Mouse (Mus musculus) embryonic facial prominence, embryonic 11.5 days (tissue): Measurements from ENCODE around the gene Pltp. TPM values are rescaled to one million over a fixed set of nuclear protein-coding genes. Genes with fewer than 3 reads are reported as not detected.
A peak's percentile ranks its signal among the peaks of the same experiment; 100 is the strongest.

Experiments used
- ATAC-seq: fragments of 200-750 bp; cut with Nextera tagmentation; replicated peaks from 2 replicates; pipeline ENCODE4 v1.8.0; 2017; ENCODE audit warnings: low read depth; ENCODE audit not compliant: insufficient number of reproducible peaks, low FRiP score, low TSS enrichment
- DNase-seq: peaks from one replicate; pipeline ENCODE4 v3.0.0-alpha.2; 2015; ENCODE audit warnings: low spot score
- H3K27ac ChIP-seq: fragments of 300-500 bp; sonication (generic); replicated peaks from 2 replicates; pipeline ENCODE4 v1.5.1; 2014; ENCODE audit warnings: mild to moderate bottlenecking, low read depth, low read length, control low read depth
- H3K27me3 ChIP-seq: fragments of 300-500 bp; sonication (generic); 2 replicates; pipeline ENCODE4 v1.6.1; 2014; ENCODE audit warnings: mild to moderate bottlenecking, low read length, moderate library complexity, mixed read lengths; ENCODE audit not compliant: control insufficient read depth, insufficient read depth
- H3K36me3 ChIP-seq: fragments of 300-500 bp; sonication (generic); replicated peaks from 2 replicates; pipeline ENCODE4 v1.6.1; 2014; ENCODE audit warnings: low read depth, mild to moderate bottlenecking, low read length, moderate library complexity, mixed read lengths; ENCODE audit not compliant: control insufficient read depth, insufficient read depth
- H3K4me1 ChIP-seq: fragments of 300-500 bp; sonication (generic); 2 replicates; pipeline ENCODE4 v1.6.1; 2014; ENCODE audit warnings: low read length, mixed read lengths; ENCODE audit not compliant: control insufficient read depth, insufficient read depth
- H3K4me2 ChIP-seq: fragments of 300-500 bp; sonication (generic); 2 replicates; pipeline ENCODE4 v1.6.1; 2014; ENCODE audit warnings: low read depth, mild to moderate bottlenecking, control low read depth, low read length, moderate library complexity
- H3K4me3 ChIP-seq: fragments of 300-500 bp; sonication (generic); 2 replicates; pipeline ENCODE4 v1.5.1; 2014; ENCODE audit warnings: low read depth, low read length, control low read depth
- H3K9ac ChIP-seq: fragments of 300-500 bp; sonication (generic); replicated peaks from 2 replicates; pipeline ENCODE4 v1.6.1; 2014; ENCODE audit warnings: mild to moderate bottlenecking, control low read depth, low read length
- H3K9me3 ChIP-seq: fragments of 300-500 bp; sonication (generic); replicated peaks from 2 replicates; pipeline ENCODE4 v1.6.1; 2016; ENCODE audit warnings: mild to moderate bottlenecking, low read length, inconsistent platforms, mixed read lengths; ENCODE audit not compliant: control insufficient read depth
- WGBS: fragments of 180-500 bp; shearing (Covaris S2); extraction: QIAGEN DNeasy Blood & Tissue Kit; methylation state at CpG from one replicate; pipeline ENCODE4 v1.1.7; 2014; 5-methylcytosine and 5-hydroxymethylcytosine counted together
- polyA plus RNA-seq: library from polyadenylated mRNA; unstranded; fragments of >200 nt; fragmentation: Nextera tagmentation; extraction: Ambion mirVana; gene quantifications from 2 replicates; pipeline ENCODE4 v1.2.1, GENCODE M21; 2014

Pltp gene
- polyA plus RNA-seq, 1 experiment from 2014 or later = 41.8 TPM

GRCm38 (mm10) chr2:164833314-164833959 lies 24.1 kb downstream of the Pltp start, which contains the start of gene Neurl2:
Gene Neurl2, minus strand, starts transcription at chr2:164833456.
- Histone ChIP-seq H3K9me3 (no peaks in the 10 kb centered on the region), H3K27ac (peak within 1 kb of the TSS; percentile 59), H3K4me1 (peaks cover 7% of the 10 kb centered on the region; the same call in 1 of the 2 replicates), H3K9ac (peak within 1 kb of the TSS; percentile 83), H3K4me3 (peak within 1 kb of the TSS; percentile 75), H3K4me2 (peak within 1 kb of the TSS; percentile 99), H3K36me3 (no peaks in the 10 kb centered on the region; the same call in 1 of the 2 replicates), H3K27me3 (no peaks in the 10 kb centered on the region)
- DNase-seq (peak; percentile 97), ATAC-seq (peak; percentile 60)
- under 1% methylated on average over 31 of the region's 31 CpGs for WGBS

- DNase-seq (peak; percentile 78), ATAC-seq (peak; percentile 64)
- Histone ChIP-seq H3K4me1 (peaks cover 7% of the 10 kb centered on the region; the same call in 1 of the 2 replicates), H3K27ac (peak within 1 kb of the TSS; percentile 59), H3K4me3 (peak within 1 kb of the TSS; percentile 75), H3K9me3 (no peaks in the 10 kb centered on the region), H3K9ac (peak within 1 kb of the TSS; percentile 83), H3K4me2 (peak within 1 kb of the TSS; percentile 99), H3K27me3 (no peaks in the 10 kb centered on the region), H3K36me3 (no peaks in the 10 kb centered on the region; the same call in 1 of the 2 replicates)
- WGBS = 2% methylated on average over 35 of the region's 35 CpGs
Observed at GRCm38 (mm10) chr2:164832748-164833301, 24.7 kb downstream of the Pltp start, which contains the start of gene Ctsa. Gene Ctsa, plus strand, starts transcription at chr2:164832873.

GRCm38 (mm10) chr2:164832032-164832747 lies 25.3 kb downstream of the Pltp start:
- H3K4me1 ChIP-seq = peaks cover 7% of the 10 kb centered on the region; the same call in 1 of the 2 replicates
- no peaks in the 10 kb centered on the region; the same call in none of the 2 replicates for H3K36me3 ChIP-seq
- H3K9ac ChIP-seq = peak overlapping the region; percentile 83
- no peak overlapping the region for H3K27ac ChIP-seq
- DNase-seq = no peak
- WGBS = 65% methylated on average over 16 of the region's 16 CpGs
- no peaks in the 10 kb centered on the region for H3K27me3 ChIP-seq
- H3K9me3 ChIP-seq = no peaks in the 10 kb centered on the region
- no peak for ATAC-seq
- H3K4me3 ChIP-seq = peak overlapping the region; percentile 75
- peak overlapping the region; percentile 99 for H3K4me2 ChIP-seq

- Histone ChIP-seq H3K4me3 (no peak overlapping the region), H3K4me2 (no peak overlapping the region), H3K4me1 (peaks cover 7% of the 10 kb centered on the region; the same call in 1 of the 2 replicates), H3K9me3 (no peaks in the 10 kb centered on the region), H3K27ac (no peak overlapping the region), H3K27me3 (no peaks in the 10 kb centered on the region), H3K36me3 (no peaks in the 10 kb centered on the region; the same call in none of the 2 replicates), H3K9ac (no peak overlapping the region)
- ATAC-seq = no peak
- DNase-seq = no peak
- WGBS = 86% methylated on average over 10 of the region's 10 CpGs
Observed at GRCm38 (mm10) chr2:164831029-164831428, 26.5 kb downstream of the Pltp start.

GRCm38 (mm10) chr2:164829090-164829489 lies 28.4 kb downstream of the Pltp start:
- 93% methylated on average over 1 of the region's 1 CpGs for WGBS
- no peaks in the 10 kb centered on the region; the same call in none of the 2 replicates for H3K36me3 ChIP-seq
- H3K4me1 ChIP-seq = no peaks in the 10 kb centered on the region
- H3K27ac ChIP-seq = no peak overlapping the region
- H3K9me3 ChIP-seq = no peaks in the 10 kb centered on the region
- DNase-seq = no peak
- H3K9ac ChIP-seq = no peak overlapping the region
- no peak overlapping the region for H3K4me2 ChIP-seq
- H3K4me3 ChIP-seq = no peak overlapping the region
- ATAC-seq = no peak
- H3K27me3 ChIP-seq = no peaks in the 10 kb centered on the region

- no peak within 1 kb of the TSS for H3K9ac ChIP-seq
- H3K4me3 ChIP-seq = no peak within 1 kb of the TSS
- no peaks in the 10 kb centered on the region for H3K27me3 ChIP-seq
- no peaks in the 10 kb centered on the region for H3K4me1 ChIP-seq
- no peaks in the 10 kb centered on the region; the same call in none of the 2 replicates for H3K36me3 ChIP-seq
- H3K4me2 ChIP-seq = no peak within 1 kb of the TSS
- 83% methylated on average over 6 of the region's 6 CpGs for WGBS
- no peaks in the 10 kb centered on the region for H3K9me3 ChIP-seq
- no peak for ATAC-seq
- no peak within 1 kb of the TSS for H3K27ac ChIP-seq
- no peak for DNase-seq
Observed at GRCm38 (mm10) chr2:164828437-164828836, 29.1 kb downstream of the Pltp start, which contains the start of gene Spata25. Gene Spata25, minus strand, starts transcription at chr2:164828537.

- Histone ChIP-seq H3K4me1 (no peaks in the 10 kb centered on the region), H3K4me3 (no peak overlapping the region), H3K27ac (no peak overlapping the region), H3K9ac (no peak overlapping the region), H3K4me2 (no peak overlapping the region), H3K36me3 (no peaks in the 10 kb centered on the region; the same call in none of the 2 replicates), H3K9me3 (no peaks in the 10 kb centered on the region), H3K27me3 (no peaks in the 10 kb centered on the region)
- WGBS = 92% methylated on average over 15 of the region's 16 CpGs
- no peak for ATAC-seq
- no peak for DNase-seq
Observed at GRCm38 (mm10) chr2:164827146-164827850, 30.2 kb downstream of the Pltp start.
